Mouse (Mus musculus): ENCODE results near the gene Cebpg.

Cebpg gene

DNA sequence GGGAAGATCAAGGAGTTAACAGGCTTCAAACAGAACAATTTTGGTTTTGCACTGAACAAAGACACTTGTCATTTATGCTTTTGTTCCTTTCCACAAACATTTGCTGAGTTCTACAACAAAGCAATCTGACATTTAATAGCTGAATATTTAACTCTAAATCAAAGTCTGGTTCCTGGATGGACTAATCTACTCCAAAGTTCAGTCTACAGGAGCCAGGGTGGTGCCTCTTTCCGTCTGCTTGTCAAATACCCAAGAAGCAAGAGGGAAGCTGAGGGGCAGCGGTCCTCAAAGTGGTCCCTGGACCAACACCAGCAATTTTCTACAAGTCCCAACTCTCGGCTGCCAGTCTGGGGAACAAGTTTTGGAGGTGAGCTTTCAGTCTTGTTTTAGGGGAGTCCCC lies 3.2 kb downstream of the Cebpg start:
- no peak for DNase-seq

DNA sequence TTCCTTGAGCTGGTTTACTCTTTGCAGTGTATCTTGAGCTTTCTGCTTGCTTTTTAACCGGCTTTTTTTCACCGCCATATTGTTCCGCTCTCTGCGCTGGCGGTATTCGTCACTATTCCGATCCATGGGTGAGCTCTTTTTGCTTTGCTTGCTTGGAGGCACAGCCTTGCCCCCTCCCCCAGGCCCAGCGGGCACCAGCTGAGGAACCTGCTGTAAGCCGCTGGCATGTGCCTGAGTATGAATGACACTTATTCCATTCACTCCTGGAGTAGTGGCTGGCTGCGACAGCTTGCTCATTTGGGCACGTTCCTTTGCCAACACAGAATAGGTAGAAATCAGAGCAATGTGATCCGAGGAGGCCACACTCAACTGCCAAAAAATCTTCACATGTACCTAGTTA lies 5.8 kb downstream of the Cebpg start:
- DNase-seq, result peak in 1 of 2 experiments; percentile 23

DNA sequence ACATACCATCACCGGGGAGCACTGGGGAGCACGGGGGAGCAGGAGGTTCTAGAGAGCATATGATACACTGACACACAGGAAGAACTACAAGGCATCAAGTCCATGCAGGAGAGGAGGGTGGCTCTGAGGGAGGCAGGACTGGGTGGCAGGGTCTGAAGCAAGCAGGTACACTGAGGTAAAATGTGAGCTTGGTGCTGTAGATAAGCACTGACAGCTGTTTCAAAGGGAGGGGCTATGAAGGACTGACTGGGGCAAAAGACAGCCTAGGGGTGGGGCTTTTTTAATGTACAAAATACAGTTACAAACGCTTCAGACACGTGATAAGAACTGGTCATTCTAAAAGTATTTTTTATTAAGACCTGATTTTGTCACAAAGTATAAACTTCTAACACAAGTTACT lies 10.3 kb downstream of the Cebpg start:
- no peak for DNase-seq

DNA sequence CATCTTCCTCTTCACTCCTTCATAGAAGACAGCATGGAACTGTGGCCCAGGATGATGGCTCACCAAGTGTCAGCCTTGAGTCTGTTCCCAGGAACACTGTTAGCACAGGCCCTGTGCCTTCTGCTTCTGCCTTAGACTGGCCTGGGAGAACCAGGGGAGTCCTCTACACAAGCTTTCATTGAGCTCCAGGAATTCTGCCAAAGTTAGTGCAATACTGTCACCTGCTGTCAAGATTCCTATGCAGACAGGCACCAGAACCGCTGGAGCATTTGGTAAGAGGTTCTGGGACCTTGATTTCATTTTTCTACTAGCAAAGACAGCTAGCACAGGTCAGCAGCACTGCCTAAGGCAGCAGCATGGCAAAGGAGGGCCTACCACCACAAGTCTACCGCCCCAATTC lies 11.7 kb downstream of the Cebpg start:
- DNase-seq, result peak in 1 of 2 experiments; percentile 7

DNA sequence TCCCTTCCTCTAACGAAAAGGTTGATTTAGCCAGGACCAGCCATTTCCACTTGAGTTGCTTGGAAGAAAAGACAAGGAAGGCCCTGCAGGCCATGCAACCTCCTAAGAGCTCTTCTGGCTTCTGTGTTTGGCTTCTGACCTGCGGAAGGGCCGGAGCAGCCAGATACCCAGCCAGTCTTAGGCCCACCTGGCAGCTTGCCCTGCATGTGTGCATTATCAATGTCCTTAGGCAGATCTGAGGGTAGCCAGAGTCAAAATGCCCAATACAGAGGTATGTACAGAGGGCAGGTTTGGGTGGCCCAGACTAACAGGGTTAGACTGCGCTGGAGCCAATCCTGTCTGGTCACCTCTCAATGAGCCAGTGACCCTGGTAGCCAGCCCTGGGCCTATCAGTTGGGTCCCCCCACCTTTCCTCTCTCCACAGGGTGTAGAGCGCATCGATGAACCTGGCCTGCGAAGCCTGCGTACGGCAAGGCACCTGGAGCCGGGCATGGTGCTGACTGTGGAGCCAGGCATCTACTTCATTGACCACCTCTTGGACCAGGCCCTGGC lies 13.0 kb downstream of the Cebpg start:
- DNase-seq, result peak in 1 of 2 experiments; percentile 25

DNA sequence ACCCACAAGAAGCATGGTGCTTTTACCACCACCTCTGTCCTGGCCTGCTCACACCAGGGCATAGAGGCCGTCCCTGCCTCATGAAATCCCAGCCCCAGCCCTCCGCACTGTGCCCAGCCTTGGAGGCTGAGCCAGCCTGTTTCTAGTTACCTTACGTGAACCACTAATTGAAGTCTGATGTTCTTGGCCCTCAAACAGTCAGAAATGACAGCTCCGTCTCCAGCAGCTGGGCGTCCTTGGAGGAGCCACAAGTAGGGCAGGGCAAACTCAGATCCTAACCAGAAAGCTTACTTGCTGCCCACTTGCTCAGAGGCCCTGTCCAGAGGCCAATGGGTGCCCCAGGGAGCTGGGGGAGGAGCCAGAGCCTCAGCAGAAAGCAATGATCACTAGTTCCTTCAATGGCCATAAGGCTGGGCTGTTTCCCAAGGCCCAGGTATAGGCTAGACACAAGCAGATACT lies 13.6 kb downstream of the Cebpg start:
- peak; percentile 35 to 38 for DNase-seq

DNA sequence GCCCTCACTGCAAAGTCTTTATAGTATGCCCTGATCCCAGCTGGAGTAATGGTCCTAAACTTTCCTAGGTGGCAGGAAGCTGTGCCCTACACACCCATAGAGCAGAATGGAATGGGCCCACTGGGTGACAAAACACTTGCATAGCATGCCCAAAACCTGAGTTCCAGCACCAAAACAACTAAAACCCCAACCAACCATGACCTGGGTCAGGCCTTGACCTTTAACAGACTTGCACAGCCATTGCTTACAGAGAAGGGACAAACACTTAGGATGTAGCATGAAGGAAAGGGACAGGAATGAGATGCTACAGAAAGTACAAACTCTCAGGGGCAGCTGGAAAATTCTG lies 14.2 kb downstream of the Cebpg start:
- DNase-seq, result peak in 1 of 2 experiments; percentile 2

DNA sequence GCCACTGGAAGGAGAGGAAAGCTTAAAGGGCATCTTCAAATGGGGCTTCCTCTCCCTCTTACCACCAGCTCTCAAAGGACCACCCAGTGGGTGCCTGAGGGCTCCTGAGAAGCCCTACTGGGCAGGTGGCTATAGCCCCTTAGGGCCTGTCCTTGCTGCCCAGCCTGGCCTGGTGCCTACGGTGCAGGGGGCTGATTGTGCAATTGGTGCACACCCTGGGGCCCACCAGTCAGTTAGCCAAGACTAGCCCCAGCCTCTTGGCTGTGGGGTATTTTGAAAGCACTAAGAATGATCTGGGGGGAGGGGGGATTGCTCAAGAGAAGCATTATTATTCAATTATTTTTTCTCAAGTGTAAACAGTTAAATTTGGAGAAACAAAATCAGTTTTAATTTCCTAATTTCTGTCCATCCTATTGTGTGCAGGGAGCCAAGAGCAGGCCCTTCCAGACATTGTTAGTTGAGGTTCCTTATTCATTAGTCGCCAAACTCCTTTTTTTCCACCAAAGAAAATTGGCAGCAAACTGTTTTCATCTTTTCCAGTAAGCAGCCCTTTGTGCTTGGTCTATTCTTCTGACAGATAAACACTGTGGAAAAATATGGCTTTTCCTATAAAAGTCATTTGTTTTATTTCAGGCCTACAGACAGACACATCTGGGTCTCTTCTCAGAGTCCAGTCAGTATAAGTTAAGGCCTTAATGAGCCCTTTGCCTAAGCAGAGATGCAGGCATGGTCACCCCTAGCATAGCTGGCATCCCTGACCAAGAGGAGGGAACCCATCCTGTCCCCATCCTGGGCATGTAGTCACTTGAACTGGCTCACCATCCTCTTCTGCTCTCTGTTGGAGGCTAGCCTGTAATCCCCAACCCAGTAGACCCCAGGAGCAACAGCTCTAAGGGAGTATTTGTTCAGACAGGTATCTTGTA lies 14.8 kb downstream of the Cebpg start:
- peak in 1 of 2 experiments; percentile 17 for DNase-seq

DNA sequence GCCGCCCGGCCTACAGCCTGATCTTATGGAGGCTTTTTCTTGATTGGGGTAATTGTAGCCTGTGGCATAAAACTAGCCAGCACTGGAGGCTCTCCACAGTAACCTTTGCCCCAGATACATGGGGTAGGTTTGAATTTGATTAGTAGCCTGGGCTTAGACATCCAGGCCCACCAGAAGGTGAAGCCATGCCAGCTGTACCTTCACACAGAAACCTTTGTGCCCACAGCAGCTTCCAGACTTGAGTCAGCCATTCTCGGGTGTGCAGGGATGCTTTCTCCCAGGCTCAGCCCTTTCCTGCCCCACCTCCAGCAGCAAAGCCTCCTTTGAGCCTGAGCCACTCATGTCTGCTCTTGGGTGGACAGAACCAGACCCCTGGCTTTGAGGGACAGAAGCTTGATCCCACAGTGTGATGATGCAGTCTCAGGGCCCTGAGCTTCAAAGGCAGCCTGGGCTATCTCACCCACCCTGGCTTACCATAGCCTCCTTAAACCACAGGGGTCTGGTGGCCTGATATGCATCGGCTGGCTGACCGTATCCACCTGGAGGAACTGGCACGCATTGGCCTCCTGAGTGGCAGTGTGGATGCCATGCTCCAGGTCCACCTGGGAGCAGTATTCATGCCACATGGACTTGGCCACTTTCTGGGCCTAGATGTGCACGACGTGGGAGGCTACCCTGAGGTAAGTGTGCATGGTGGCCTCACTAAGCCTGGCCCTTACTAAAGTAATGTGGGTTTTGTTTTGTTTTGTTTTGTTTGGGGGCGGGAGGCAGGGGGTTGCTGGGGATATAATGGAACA lies 16.0 kb downstream of the Cebpg start:
- peak in 1 of 2 experiments; percentile 8 for DNase-seq

DNA sequence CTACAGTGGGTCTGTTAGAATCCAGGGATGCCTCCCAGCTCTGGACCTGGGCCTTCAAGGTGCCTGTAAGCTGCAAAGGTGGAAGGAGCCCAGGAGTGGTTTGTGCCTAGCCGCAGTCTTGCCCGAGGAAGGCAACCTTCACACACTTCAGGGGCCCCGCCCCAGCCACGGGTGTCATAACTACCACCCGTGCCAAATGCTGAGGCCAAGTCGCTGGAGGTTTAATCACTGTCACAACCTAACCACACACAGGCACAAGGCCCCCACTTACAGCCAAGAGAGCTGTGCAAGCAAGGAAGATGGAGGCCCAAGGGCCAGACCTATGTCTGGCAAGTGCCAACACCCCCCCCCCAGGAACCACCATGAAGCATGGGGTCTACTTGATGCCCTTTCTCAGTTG lies 19.0 kb downstream of the Cebpg start:
- peak in 1 of 2 experiments; percentile 10 for DNase-seq

DNA sequence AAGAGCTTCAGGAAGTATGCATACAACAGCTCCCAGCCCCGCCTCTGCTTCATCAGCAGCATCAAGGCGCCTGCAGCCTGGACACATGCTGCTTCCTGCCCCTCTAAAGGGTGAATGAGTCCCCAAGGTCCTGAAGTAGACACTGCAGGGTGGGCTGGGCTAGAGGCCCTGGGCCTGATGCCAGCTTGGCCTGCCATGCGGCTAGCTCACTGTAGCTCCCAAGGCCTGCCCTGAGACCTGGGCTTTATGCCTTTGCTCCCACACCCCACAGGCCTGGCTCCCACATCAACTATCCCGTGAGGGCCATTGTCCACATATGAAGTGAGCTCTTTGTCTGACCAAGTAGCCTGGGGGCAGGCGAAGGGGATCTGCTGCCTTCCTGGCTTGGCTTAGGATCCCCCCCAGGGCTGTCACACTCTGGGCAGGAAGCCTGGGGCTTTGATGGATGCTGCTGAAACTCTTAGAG lies 20.1 kb downstream of the Cebpg start:
- peak; percentile 50 to 62 for DNase-seq

DNA sequence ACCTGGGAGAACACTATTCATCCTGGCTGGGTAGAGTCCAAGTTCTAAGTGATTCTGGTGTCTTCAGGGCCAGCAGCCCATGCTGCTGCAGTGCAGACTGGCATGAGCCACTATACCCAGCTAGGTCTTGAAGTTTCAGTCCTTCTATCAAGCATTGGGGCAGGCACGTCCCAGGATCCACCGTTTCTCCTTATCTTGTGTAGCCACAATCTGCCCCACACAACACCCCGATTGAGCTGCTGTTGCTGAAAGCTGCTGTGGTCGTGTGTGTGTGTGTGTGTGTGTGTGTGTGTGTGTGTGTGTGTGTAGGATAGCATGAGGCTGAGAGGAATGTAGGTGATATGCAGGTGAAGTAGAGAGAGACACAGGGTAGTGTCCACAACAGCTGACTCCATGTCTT lies 20.8 kb downstream of the Cebpg start:
- no peak for DNase-seq

DNA sequence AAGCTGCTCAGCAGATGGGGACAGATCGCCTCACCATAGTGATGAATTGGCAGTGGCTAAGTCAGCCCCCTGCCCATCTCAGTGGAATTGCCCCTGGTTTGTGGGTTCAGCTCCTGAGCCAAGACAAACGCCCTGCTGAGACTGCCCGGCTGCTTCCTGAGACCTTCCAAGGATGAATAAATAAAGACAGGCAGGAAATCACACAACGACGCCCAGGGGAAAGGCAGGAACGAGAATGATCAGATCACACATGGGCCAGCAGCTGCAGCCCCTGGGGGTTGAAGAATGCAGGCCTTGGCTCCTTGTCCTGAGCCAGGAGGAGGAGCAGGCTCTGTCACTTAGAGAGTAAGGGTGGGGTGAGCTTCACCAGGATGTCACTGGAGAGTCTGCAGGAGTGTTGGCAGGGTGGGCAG lies 21.2 kb downstream of the Cebpg start:
- peak in 1 of 2 experiments; percentile 13 for DNase-seq

DNA sequence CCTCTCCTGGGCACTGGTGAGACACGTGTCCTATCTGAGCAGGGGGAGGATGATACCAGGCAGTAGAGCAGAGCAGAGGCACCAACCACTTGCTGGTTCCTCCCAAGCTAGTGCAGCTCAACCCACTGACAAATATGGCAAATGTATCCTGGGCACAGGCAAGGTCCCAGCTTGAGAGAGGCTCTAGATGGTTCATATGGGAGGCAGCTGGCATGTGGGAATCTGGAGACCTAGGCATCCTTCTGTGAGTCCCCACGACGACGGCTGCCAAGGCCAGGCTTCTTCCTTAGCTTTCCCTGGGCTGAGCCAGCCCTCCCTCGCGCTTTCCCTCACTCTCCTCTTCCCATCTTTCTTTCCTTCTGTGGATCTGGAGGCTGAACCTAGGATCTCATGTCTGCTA lies 25.8 kb downstream of the Cebpg start:
- DNase-seq, result no peak

DNA sequence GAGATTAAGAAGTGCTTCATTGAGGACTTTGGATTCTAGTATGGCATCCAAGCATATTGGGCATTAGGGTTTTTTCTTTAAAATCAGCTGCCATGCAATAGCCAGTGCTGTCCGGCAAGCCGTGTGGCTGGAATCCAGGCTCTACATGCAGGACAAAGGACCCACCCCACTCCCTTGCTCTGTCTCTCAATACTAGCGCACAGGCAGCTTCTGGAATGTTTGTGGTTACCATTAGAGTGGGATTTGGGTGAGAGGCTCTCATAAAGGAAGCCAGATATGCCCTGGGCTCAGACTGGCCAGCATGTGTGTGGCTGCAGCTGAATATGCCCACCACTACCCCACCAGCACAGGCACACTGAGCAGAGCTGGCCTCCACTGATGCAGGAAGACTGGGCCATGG lies 26.7 kb downstream of the Cebpg start:
- no peak for DNase-seq

DNA sequence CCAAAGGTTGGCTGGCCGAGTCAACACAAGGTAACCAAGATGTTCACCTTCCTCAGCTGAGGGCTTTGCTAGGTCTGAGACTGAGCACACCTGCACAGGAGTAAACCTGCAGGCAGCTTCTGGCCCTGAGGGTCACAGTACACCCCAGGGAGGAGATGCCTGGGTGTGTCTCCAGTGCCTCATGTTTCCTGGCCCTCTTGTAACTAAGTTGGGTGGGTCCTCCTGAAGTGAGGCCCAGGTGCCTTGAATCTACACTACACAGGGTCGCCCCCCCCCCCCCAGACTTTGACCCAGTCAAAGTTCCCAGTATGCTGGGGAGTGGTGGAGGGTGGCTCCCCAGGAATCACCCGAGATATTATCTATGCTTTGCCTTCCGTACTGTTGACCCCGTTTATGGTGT lies 27.1 kb downstream of the Cebpg start:
- DNase-seq, result no peak

DNA sequence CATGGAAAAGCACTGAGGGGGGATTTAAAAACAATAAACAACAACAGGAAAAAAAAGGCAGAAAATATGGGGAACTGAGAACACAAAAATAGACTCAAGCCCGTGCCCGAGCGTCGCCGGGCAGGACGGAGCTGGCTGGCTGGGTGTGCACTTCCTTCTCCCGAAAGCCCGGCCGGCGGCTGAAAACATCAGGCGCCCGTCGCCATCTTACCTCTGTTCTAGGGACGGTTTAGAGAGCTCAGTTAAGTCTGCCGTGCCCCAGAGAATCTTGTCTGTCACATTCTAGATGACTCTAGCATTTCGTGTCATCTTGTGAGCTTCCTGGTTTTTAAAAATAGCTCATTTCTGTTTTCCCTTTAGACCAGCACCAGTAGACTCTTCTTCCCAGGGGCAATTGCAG lies 27.8 kb downstream of the Cebpg start:
- DNase-seq, result no peak

DNA sequence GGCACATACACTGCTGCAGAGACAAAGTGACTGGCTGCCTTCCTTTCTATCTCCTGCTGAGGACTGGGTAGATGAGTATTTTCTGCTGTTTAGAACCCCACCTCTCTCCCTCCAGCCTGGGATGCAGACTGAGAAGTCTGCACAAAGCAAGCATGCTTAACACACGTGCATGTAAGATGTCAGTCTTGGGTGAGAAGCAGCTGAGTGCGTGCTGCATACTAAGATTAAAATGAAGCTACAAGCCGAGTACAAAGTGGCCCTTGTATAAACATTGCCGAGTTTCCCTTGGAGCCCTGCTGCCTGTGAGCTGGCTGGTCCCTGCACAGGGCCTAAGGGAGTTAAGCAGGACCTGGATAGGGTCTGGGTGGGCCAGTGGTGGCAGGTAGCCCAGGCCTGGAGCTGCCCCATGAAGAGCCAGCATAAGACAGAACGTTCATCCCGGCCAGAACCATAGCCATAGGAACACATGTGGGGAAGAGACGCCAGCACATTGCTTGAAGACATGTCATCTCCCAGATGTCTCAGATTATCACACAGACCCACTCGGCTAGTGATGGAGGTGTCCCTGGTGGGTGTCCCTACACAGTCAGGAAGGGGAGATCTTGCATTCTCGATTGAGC lies 28.5 kb downstream of the Cebpg start:
- DNase-seq, result no peak

DNA sequence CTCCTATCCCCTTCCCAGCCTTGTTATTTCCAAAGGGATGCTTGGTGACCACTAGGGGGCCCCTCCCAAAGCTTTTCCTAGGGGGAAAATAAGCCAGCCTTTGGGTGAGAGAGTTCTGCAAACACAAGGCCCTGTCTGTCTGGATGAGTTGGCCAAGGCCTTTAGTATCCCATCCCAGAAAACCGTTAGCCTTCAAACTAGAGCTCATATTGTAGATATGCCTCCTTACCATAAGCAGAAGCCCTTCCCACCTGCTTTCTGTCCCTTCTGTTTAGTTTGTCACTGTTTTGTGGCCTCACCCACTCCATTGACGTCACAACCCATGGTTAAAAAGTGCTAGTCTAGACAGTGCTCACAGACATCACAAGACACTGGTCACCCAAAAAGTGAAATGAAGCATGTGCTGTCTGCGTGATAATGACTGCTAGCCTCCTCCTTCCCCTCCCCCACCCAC lies 29.5 kb downstream of the Cebpg start:
- DNase-seq, result peak; percentile 55 to 64

DNA sequence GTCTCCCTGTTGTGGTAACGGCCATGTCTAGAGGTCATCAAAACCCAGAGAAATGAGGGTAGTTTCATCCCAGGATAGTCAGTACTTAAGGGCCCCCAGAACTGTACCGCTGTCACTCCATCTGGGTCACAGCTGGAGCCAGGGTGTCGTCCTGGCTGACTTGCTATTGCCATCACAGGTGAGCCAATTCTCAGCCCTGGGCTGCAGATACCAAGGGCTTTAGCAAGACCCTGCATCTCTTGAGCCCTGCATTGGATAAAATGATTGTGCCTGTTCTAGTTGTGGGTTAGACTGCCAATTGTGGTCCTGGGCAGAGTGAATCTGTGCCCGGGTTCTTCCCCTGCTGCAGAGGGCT lies 30.1 kb downstream of the Cebpg start:
- DNase-seq, result no peak

DNA sequence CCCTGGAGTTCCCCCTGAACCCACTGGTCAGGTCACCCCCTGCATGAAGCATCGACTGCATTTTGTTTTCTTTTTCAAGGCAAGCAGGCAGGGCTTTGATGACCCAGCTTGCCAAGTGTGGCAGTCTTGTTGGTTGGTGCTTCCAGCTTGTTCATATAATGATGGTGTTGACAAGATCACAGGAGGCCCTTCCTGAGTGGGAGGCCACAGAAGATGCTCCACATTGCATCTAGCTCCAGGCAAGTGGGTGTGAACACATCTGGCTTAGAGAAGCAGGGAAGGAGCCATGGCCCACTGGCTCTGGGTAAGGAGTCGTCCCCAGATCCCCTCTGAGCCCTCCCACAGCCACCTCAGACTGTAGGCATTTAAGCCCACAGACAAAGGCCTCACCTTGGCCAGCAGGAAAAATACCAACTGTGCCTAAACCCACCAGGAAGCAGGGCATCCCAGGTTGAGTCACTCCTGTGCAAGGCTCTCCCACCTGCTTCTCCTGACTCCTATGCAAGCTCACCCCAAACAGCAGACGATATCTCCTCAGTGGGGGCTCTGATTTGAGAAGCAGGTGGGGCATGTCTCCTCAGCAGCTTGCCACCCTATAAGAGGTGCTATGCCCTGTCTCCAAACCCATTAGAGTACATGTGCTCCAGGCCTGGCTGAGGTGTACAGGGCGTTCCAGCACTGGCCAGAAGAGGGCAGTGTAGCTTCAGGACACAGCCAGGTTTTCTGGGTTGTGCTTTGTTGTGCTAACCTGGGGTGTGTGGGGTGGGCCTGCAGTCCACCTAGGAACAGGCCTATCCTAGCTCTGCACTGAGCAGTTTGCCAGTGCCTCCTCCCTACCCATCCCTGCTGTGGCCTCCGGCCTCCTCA lies 30.7 kb downstream of the Cebpg start:
- DNase-seq, result peak; percentile 91 to 94

DNA sequence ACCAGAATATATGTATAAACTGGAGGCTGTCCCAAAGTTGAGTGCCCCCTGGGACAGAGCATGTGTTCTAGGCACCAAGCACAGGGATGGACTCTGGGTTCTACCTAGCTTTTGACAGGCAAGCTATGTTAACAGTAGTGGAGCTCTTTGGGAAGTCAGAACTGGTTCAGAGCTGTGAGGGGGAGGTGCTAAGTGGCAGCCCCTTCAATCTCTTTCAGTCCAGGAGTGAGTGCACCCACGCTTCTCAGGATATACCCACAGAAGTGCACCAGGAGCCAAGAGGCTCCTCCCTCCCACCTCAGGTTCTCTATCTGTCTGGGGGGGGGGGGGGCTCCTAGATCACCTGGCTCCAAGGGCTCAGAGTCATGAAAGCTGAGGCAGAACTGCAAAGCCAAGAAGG lies 31.9 kb downstream of the Cebpg start:
- no peak for DNase-seq

All from cerebellum, postnatal 14 days (tissue).